Mouse (Mus musculus): ENCODE measurements at regions not wholly inside any gene's neighbourhood (a gene's known extent, or its start where the extent isn't known, plus 50 kb on each side); places are given as distances from the start of the nearest gene placed in this dataset.

DNA sequence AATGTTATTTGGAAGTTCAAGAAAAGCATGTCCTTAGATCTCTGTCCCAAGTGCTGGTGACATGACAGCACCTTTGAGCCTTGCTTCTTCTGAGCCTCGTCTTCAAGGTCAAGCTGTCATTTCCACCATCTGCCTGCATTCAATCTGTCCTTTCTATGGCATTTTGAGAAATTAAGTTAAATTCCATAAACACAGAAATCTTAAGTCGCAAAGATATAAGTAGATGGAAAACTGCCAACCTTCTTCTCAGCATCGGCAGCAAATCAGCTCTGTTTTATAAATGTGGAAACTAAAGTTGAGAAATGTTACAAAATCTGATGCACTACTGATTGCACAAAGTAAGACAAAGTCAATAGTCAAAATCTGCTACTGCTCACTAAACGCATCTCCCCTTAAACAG lies 400.5 kb upstream of the Etaa1 start:
- no peak for TF ChIP-seq CTCF (IDR thresholded peaks at IDR 0.05; ENCODE audit: insufficient read depth, low read length)
- TF ChIP-seq POLR2A (IDR thresholded peaks at IDR 0.05; ENCODE audit: borderline replicate concordance, extremely low read depth, low read depth, low read length), result no peak

Measured in lung, adult 2 months (tissue).